Mouse (Mus musculus): Measurements from ENCODE around the gene Bcl6. TPM values are rescaled to one million over a fixed set of nuclear protein-coding genes. Genes with fewer than 3 reads are reported as not detected.
A peak's percentile ranks its signal among the peaks of the same experiment; 100 is the strongest.

Bcl6 gene
- total RNA-seq, 2 experiments from 2014 or later: 50.6 to 61.2 TPM

GRCm38 (mm10) chr16:23991170-23991569 is 2.5 kb upstream of the Bcl6 start:
- peak; percentile 96 for DNase-seq (ENCODE audit: low spot score)

- no peak for DNase-seq (ENCODE audit: low spot score)
These were observed 1.7 kb upstream of the Bcl6 start for GRCm38 (mm10) chr16:23990161-23990970.

GRCm38 (mm10) chr16:23989209-23990160 is 833 bp upstream of the Bcl6 start:
- DNase-seq (ENCODE audit: low spot score): no peak

- no peak for DNase-seq (ENCODE audit: low spot score)
These were observed 541 bp downstream of the Bcl6 start for GRCm38 (mm10) chr16:23988157-23988465.

- DNase-seq (ENCODE audit: low spot score): no peak
These were observed 1.1 kb downstream of the Bcl6 start for GRCm38 (mm10) chr16:23987341-23988156.

GRCm38 (mm10) chr16:23986871-23987270 is 1.8 kb downstream of the Bcl6 start:
- no peak for DNase-seq (ENCODE audit: low spot score)

GRCm38 (mm10) chr16:23986176-23986575 is 2.5 kb downstream of the Bcl6 start:
- DNase-seq (ENCODE audit: low spot score): no peak

- DNase-seq (ENCODE audit: low spot score): no peak
These were observed 3.2 kb downstream of the Bcl6 start for GRCm38 (mm10) chr16:23985467-23985861.

GRCm38 (mm10) chr16:23984760-23985466 is 3.7 kb downstream of the Bcl6 start:
- DNase-seq (ENCODE audit: low spot score): no peak

- peak; percentile 95 for DNase-seq (ENCODE audit: low spot score)
These were observed 4.5 kb downstream of the Bcl6 start for GRCm38 (mm10) chr16:23984183-23984582.

GRCm38 (mm10) chr16:23982891-23983588 is 5.6 kb downstream of the Bcl6 start:
- peak; percentile 84 for DNase-seq (ENCODE audit: low spot score)

GRCm38 (mm10) chr16:23981925-23982851 is 6.5 kb downstream of the Bcl6 start:
- DNase-seq (ENCODE audit: low spot score): peak; percentile 92

- no peak for DNase-seq (ENCODE audit: low spot score)
These were observed 7.5 kb downstream of the Bcl6 start for GRCm38 (mm10) chr16:23980991-23981720.

GRCm38 (mm10) chr16:23980201-23980870 is 8.3 kb downstream of the Bcl6 start:
- DNase-seq (ENCODE audit: low spot score): no peak

GRCm38 (mm10) chr16:23979446-23979845 is 9.2 kb downstream of the Bcl6 start:
- peak; percentile 81 for DNase-seq (ENCODE audit: low spot score)

GRCm38 (mm10) chr16:23978495-23978894 is 10.2 kb downstream of the Bcl6 start:
- no peak for DNase-seq (ENCODE audit: low spot score)

- DNase-seq (ENCODE audit: low spot score): no peak
These were observed 10.9 kb downstream of the Bcl6 start for GRCm38 (mm10) chr16:23977732-23978131.

GRCm38 (mm10) chr16:23976196-23976595 is 12.5 kb downstream of the Bcl6 start:
- DNase-seq (ENCODE audit: low spot score): no peak

Measured in gastrocnemius, adult 18-20 months (tissue).